Mouse (Mus musculus) heart, embryonic 10.5 days (tissue): Measurements from ENCODE around the gene Ube2f. TPM values are rescaled to one million over a fixed set of nuclear protein-coding genes. Genes with fewer than 3 reads are reported as not detected.

Experiments
- DNase-seq: peaks from one replicate; pipeline ENCODE4 v3.0.0-alpha.2; 2017; ENCODE audit warnings: low spot score
- H3K27ac ChIP-seq: fragments of 300-500 bp; sonication (generic); 2 replicates; pipeline ENCODE4 v1.5.1; 2016; ENCODE audit warnings: mild to moderate bottlenecking
- H3K27me3 ChIP-seq: fragments of 300-500 bp; sonication (generic); 2 replicates; pipeline ENCODE4 v1.6.1; 2016; ENCODE audit warnings: mild to moderate bottlenecking; ENCODE audit not compliant: poor library complexity, insufficient read depth, severe bottlenecking
- H3K36me3 ChIP-seq: fragments of 300-500 bp; sonication (generic); 2 replicates; pipeline ENCODE4 v1.6.1; 2016; ENCODE audit warnings: mild to moderate bottlenecking, moderate library complexity
- H3K4me1 ChIP-seq: fragments of 300-500 bp; sonication (generic); 2 replicates; pipeline ENCODE4 v1.6.1; 2016; ENCODE audit warnings: mild to moderate bottlenecking
- H3K4me3 ChIP-seq: fragments of 300-500 bp; sonication (generic); 2 replicates; pipeline ENCODE4 v1.5.1; 2016; ENCODE audit warnings: mild to moderate bottlenecking, moderate library complexity
- H3K9me3 ChIP-seq: fragments of 300-500 bp; sonication (generic); 2 replicates; pipeline ENCODE4 v1.6.1; 2016; ENCODE audit warnings: mild to moderate bottlenecking, moderate library complexity
- WGBS: fragments of 180-500 bp; shearing (Covaris S2); methylation state at CpG from one replicate; pipeline ENCODE4 v1.1.7; 2016; 5-methylcytosine and 5-hydroxymethylcytosine counted together
- polyA plus RNA-seq: library from polyadenylated mRNA; unstranded; fragments of >200 nt; fragmentation: Nextera tagmentation; extraction: Ambion mirVana; gene quantifications from 2 replicates; pipeline ENCODE4 v1.2.1, GENCODE M21; 2016

Ube2f gene
- polyA plus RNA-seq, 1 experiment from 2014 or later = 82.8 TPM

GRCm38 (mm10) chr1:91216504-91217267 lies 33.4 kb upstream of the Ube2f start:
- Histone ChIP-seq H3K4me3 (no peak overlapping the region), H3K4me1 (peaks cover 62% of the 10 kb centered on the region), H3K27ac (peak overlapping the region; percentile 86), H3K36me3 (no peaks in the 10 kb centered on the region), H3K27me3 (no peaks in the 10 kb centered on the region), H3K9me3 (no peaks in the 10 kb centered on the region)
- 19% methylated on average over 10 of the region's 10 CpGs for WGBS
- no peak for DNase-seq

- no peaks in the 10 kb centered on the region for H3K27me3 ChIP-seq
- 75% methylated on average over 7 of the region's 7 CpGs for WGBS
- no peak for DNase-seq
Measured at GRCm38 (mm10) chr1:91219641-91220321, 30.3 kb upstream of the Ube2f start.

GRCm38 (mm10) chr1:91220322-91220672 lies 29.8 kb upstream of the Ube2f start:
- no peak for DNase-seq
- Histone ChIP-seq H3K27ac (no peak overlapping the region), H3K4me3 (no peak overlapping the region), H3K36me3 (no peaks in the 10 kb centered on the region), H3K27me3 (no peaks in the 10 kb centered on the region), H3K9me3 (no peaks in the 10 kb centered on the region), H3K4me1 (peaks cover 37% of the 10 kb centered on the region)
- WGBS = 87% methylated on average over 3 of the region's 3 CpGs

More at GRCm38 (mm10) chr1:91219641-91220321, 30.3 kb upstream of the Ube2f start:
- Histone ChIP-seq H3K27ac (0 out of 2 replicates have a peak overlapping the region, but pooled peaks have one; percentile 86), H3K4me1 (peaks cover 42% of the 10 kb centered on the region), H3K4me3 (no peak overlapping the region), H3K36me3 (no peaks in the 10 kb centered on the region), H3K9me3 (no peaks in the 10 kb centered on the region)

- H3K27me3 ChIP-seq = no peaks in the 10 kb centered on the region
- H3K4me3 ChIP-seq = no peak overlapping the region
- WGBS = 79% methylated on average over 4 of the region's 4 CpGs
- peak overlapping the region; percentile 50; the same call in 1 of the 2 replicates for H3K27ac ChIP-seq
- no peaks in the 10 kb centered on the region for H3K36me3 ChIP-seq
- no peak for DNase-seq
- no peaks in the 10 kb centered on the region for H3K9me3 ChIP-seq
- H3K4me1 ChIP-seq = peaks cover 32% of the 10 kb centered on the region
Measured at GRCm38 (mm10) chr1:91226562-91226961, 23.5 kb upstream of the Ube2f start.

GRCm38 (mm10) chr1:91227381-91228054 lies 22.6 kb upstream of the Ube2f start:
- Histone ChIP-seq H3K36me3 (no peaks in the 10 kb centered on the region), H3K4me1 (peaks cover 35% of the 10 kb centered on the region), H3K4me3 (no peak overlapping the region), H3K27me3 (no peaks in the 10 kb centered on the region), H3K27ac (peak overlapping the region; percentile 50), H3K9me3 (no peaks in the 10 kb centered on the region)
- DNase-seq = no peak
- 40% methylated on average over 15 of the region's 15 CpGs for WGBS

GRCm38 (mm10) chr1:91231142-91231541 lies 19.0 kb upstream of the Ube2f start:
- no peak for DNase-seq
- WGBS = 74% methylated on average over 6 of the region's 6 CpGs

GRCm38 (mm10) chr1:91231896-91232295 lies 18.2 kb upstream of the Ube2f start:
- Histone ChIP-seq H3K36me3 (no peaks in the 10 kb centered on the region), H3K27ac (no peak overlapping the region), H3K9me3 (no peaks in the 10 kb centered on the region), H3K4me1 (peaks cover 26% of the 10 kb centered on the region), H3K27me3 (no peaks in the 10 kb centered on the region), H3K4me3 (no peak overlapping the region)
- no peak for DNase-seq
- WGBS = 51% methylated on average over 5 of the region's 5 CpGs

More at GRCm38 (mm10) chr1:91231142-91231541, 19.0 kb upstream of the Ube2f start:
- H3K27me3 ChIP-seq = no peaks in the 10 kb centered on the region
- peaks cover 31% of the 10 kb centered on the region for H3K4me1 ChIP-seq
- no peak overlapping the region for H3K27ac ChIP-seq
- no peak overlapping the region for H3K4me3 ChIP-seq
- no peaks in the 10 kb centered on the region for H3K36me3 ChIP-seq
- H3K9me3 ChIP-seq = no peaks in the 10 kb centered on the region

- 68% methylated on average over 5 of the region's 5 CpGs for WGBS
- no peaks in the 10 kb centered on the region for H3K36me3 ChIP-seq
- no peak for DNase-seq
Measured at GRCm38 (mm10) chr1:91235395-91235794, 14.7 kb upstream of the Ube2f start.

GRCm38 (mm10) chr1:91237676-91238075 lies 12.4 kb upstream of the Ube2f start:
- Histone ChIP-seq H3K36me3 (no peaks in the 10 kb centered on the region), H3K4me3 (no peak overlapping the region), H3K9me3 (no peaks in the 10 kb centered on the region), H3K27ac (no peak overlapping the region), H3K4me1 (peaks cover 8% of the 10 kb centered on the region; the same call in 1 of the 2 replicates), H3K27me3 (no peaks in the 10 kb centered on the region)
- no peak for DNase-seq
- WGBS = 76% methylated on average over 6 of the region's 6 CpGs

More at GRCm38 (mm10) chr1:91235395-91235794, 14.7 kb upstream of the Ube2f start:
- H3K27me3 ChIP-seq = no peaks in the 10 kb centered on the region
- no peak overlapping the region for H3K27ac ChIP-seq
- no peaks in the 10 kb centered on the region for H3K9me3 ChIP-seq
- no peak overlapping the region for H3K4me3 ChIP-seq
- peaks cover 8% of the 10 kb centered on the region for H3K4me1 ChIP-seq

- peaks cover 8% of the 10 kb centered on the region; the same call in 1 of the 2 replicates for H3K4me1 ChIP-seq
- H3K27me3 ChIP-seq = no peaks in the 10 kb centered on the region
- DNase-seq = peak; percentile 87
- no peak overlapping the region for H3K4me3 ChIP-seq
- 10% methylated on average over 5 of the region's 5 CpGs for WGBS
- no peaks in the 10 kb centered on the region for H3K36me3 ChIP-seq
- H3K9me3 ChIP-seq = no peaks in the 10 kb centered on the region
- H3K27ac ChIP-seq = peak overlapping the region; percentile 23; the same call in 1 of the 2 replicates
Measured at GRCm38 (mm10) chr1:91239112-91239511, 11.0 kb upstream of the Ube2f start.

- H3K27me3 ChIP-seq = no peaks in the 10 kb centered on the region
- H3K9me3 ChIP-seq = no peaks in the 10 kb centered on the region
- no peaks in the 10 kb centered on the region for H3K36me3 ChIP-seq
- 58% methylated on average over 1 of the region's 1 CpGs for WGBS
- H3K4me3 ChIP-seq = no peak overlapping the region
- peaks cover 8% of the 10 kb centered on the region; the same call in 1 of the 2 replicates for H3K4me1 ChIP-seq
- no peak overlapping the region for H3K27ac ChIP-seq
- no peak for DNase-seq
Measured at GRCm38 (mm10) chr1:91239800-91240199, 10.3 kb upstream of the Ube2f start.

- 97% methylated on average over 1 of the region's 1 CpGs for WGBS
- H3K9me3 ChIP-seq = no peaks in the 10 kb centered on the region
- H3K36me3 ChIP-seq = no peaks in the 10 kb centered on the region
- peaks cover 8% of the 10 kb centered on the region; the same call in 1 of the 2 replicates for H3K4me1 ChIP-seq
- H3K27me3 ChIP-seq = no peaks in the 10 kb centered on the region
- H3K4me3 ChIP-seq = no peak overlapping the region
- peak overlapping the region; percentile 16; the same call in 1 of the 2 replicates for H3K27ac ChIP-seq
- no peak for DNase-seq
Measured at GRCm38 (mm10) chr1:91240685-91241084, 9.4 kb upstream of the Ube2f start.

- 69% methylated on average over 4 of the region's 4 CpGs for WGBS
- peaks cover 8% of the 10 kb centered on the region; the same call in 1 of the 2 replicates for H3K4me1 ChIP-seq
- no peak for DNase-seq
- no peaks in the 10 kb centered on the region for H3K36me3 ChIP-seq
- H3K27ac ChIP-seq = no peak overlapping the region
- H3K27me3 ChIP-seq = no peaks in the 10 kb centered on the region
- no peak overlapping the region for H3K4me3 ChIP-seq
- no peaks in the 10 kb centered on the region for H3K9me3 ChIP-seq
Measured at GRCm38 (mm10) chr1:91241249-91241648, 8.9 kb upstream of the Ube2f start.
